Mouse (Mus musculus): ENCODE data around the gene Stpg2. TPM values are rescaled to one million over a fixed set of nuclear protein-coding genes. Genes with fewer than 3 reads are reported as not detected.
"Not testable (repeated sequence)": the region's sequence is repeated elsewhere in the genome, so short reads cannot be mapped to it uniquely, and the experiment has no call there.

Stpg2 gene
- polyA plus RNA-seq, 1 experiment = 0.04 TPM

DNA sequence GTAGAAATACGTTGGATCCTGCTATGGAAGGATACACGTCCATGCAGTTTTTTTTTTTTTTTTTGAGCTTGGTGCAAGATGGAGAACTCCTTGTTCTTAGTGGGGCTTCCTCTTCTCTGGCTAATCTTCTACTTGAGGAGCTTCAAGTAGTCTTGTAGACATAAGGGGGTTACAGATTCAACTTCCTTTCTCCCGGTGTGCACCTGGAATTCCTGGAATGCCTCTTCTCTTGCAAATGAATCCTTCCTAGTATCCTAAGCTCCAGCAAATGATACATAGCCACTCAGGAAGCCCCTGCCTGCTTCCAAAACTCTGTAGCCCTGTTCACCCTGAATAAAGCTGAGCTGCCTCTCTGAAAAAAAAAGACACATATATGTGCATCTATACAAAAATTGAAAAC is 409.1 kb downstream of the Stpg2 start:
- H3K27ac ChIP-seq (ENCODE audit: insufficient read depth, low read length) = no peak overlapping the region
- no peak overlapping the region for H3K4me3 ChIP-seq (ENCODE audit: insufficient read depth, low read length)
- TF ChIP-seq CTCF (IDR thresholded peaks at IDR 0.05; ENCODE audit: extremely low read depth, insufficient read depth, low read length) (no peak), POLR2A (IDR thresholded peaks at IDR 0.05; ENCODE audit: extremely low read depth, insufficient read depth, low read length) (no peak)
- H3K4me1 ChIP-seq (ENCODE audit: control insufficient read depth, insufficient read depth, low read length) = no peaks in the 10 kb centered on the region

- TF ChIP-seq CTCF (IDR thresholded peaks at IDR 0.05; ENCODE audit: extremely low read depth, insufficient read depth, low read length) (no peak), POLR2A (IDR thresholded peaks at IDR 0.05; ENCODE audit: extremely low read depth, insufficient read depth, low read length) (no peak)
- H3K4me3 ChIP-seq (ENCODE audit: insufficient read depth, low read length) = no peak overlapping the region
- H3K4me1 ChIP-seq (ENCODE audit: control insufficient read depth, insufficient read depth, low read length) = no peaks in the 10 kb centered on the region
- no peak overlapping the region for H3K27ac ChIP-seq (ENCODE audit: insufficient read depth, low read length)
Observed at GRCm38 (mm10) chr3:139615791-139616190, 410.3 kb downstream of the Stpg2 start.

- no peak overlapping the region for H3K27ac ChIP-seq (ENCODE audit: insufficient read depth, low read length)
- no peak overlapping the region for H3K4me3 ChIP-seq (ENCODE audit: insufficient read depth, low read length)
- TF ChIP-seq CTCF (IDR thresholded peaks at IDR 0.05; ENCODE audit: extremely low read depth, insufficient read depth, low read length) (no peak), POLR2A (IDR thresholded peaks at IDR 0.05; ENCODE audit: extremely low read depth, insufficient read depth, low read length) (no peak)
- H3K4me1 ChIP-seq (ENCODE audit: control insufficient read depth, insufficient read depth, low read length) = no peaks in the 10 kb centered on the region
Observed at GRCm38 (mm10) chr3:139637887-139638286, 432.4 kb downstream of the Stpg2 start.

- Histone ChIP-seq H3K27ac (ENCODE audit: insufficient read depth, low read length) (no peak overlapping the region), H3K4me1 (ENCODE audit: control insufficient read depth, insufficient read depth, low read length) (no peaks in the 10 kb centered on the region), H3K4me3 (ENCODE audit: insufficient read depth, low read length) (no peak overlapping the region)
- no peak for TF ChIP-seq POLR2A (IDR thresholded peaks at IDR 0.05; ENCODE audit: extremely low read depth, insufficient read depth, low read length)
- TF ChIP-seq CTCF (IDR thresholded peaks at IDR 0.05; ENCODE audit: extremely low read depth, insufficient read depth, low read length) = no peak
Observed at GRCm38 (mm10) chr3:139651505-139651904, 446.0 kb downstream of the Stpg2 start.

DNA sequence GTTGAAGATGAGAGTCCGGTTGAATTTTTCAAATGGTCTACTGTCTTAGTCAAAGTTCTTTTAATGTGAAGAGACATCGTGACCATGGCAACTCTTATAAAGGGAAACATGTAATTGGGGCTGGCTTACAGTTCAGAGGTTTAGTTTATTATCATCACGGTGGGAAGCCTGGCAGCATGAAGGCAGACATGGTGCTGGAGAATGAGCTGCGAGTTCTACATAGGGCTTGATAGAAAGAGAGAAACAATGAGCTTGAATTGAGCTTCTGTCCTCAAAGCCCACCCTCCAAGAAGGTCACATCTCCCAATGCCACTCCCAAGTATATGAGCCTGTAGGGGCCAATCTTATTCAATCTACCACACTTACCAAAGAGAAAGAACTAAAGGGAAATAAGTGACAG is 453.9 kb downstream of the Stpg2 start:
- TF ChIP-seq POLR2A (IDR thresholded peaks at IDR 0.05; ENCODE audit: extremely low read depth, insufficient read depth, low read length) = no peak
- TF ChIP-seq CTCF (IDR thresholded peaks at IDR 0.05; ENCODE audit: extremely low read depth, insufficient read depth, low read length) = no peak
- Histone ChIP-seq H3K27ac (ENCODE audit: insufficient read depth, low read length) (no peak overlapping the region), H3K4me1 (ENCODE audit: control insufficient read depth, insufficient read depth, low read length) (no peaks in the 10 kb centered on the region), H3K4me3 (ENCODE audit: insufficient read depth, low read length) (no peak overlapping the region)

DNA sequence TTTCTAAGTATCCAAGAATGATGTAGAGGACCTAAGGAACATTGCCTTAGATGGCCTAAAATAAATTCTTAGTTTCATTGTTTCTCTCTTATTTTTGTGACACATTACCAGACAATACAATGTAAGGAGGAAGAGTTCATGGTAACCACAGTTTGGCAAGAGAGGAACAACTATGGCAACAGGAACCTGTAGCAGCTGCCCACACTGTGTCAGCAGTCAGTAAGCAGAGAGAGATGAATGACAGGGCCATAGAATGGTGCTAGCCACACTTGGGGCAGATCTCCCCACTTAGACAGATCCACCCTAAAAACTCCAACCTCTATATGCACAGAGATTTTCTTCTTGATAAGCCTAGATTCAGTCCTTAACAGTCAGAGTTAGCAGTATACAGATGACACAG is 456.7 kb downstream of the Stpg2 start:
- Histone ChIP-seq H3K4me3 (ENCODE audit: insufficient read depth, low read length) (no peak overlapping the region), H3K4me1 (ENCODE audit: control insufficient read depth, insufficient read depth, low read length) (no peaks in the 10 kb centered on the region)

GRCm38 (mm10) chr3:139663712-139664245 is 458.3 kb downstream of the Stpg2 start:
- H3K4me3 ChIP-seq (ENCODE audit: insufficient read depth, low read length) = no peak overlapping the region
- TF ChIP-seq CTCF (IDR thresholded peaks at IDR 0.05; ENCODE audit: extremely low read depth, insufficient read depth, low read length) = no peak
- TF ChIP-seq POLR2A (IDR thresholded peaks at IDR 0.05; ENCODE audit: extremely low read depth, insufficient read depth, low read length) = no peak
- H3K27ac ChIP-seq (ENCODE audit: insufficient read depth, low read length) = no peak overlapping the region
- no peaks in the 10 kb centered on the region for H3K4me1 ChIP-seq (ENCODE audit: control insufficient read depth, insufficient read depth, low read length)

More for the DNA sequence above, 456.7 kb downstream of the Stpg2 start:
- TF ChIP-seq POLR2A (IDR thresholded peaks at IDR 0.05; ENCODE audit: extremely low read depth, insufficient read depth, low read length) (no peak), CTCF (IDR thresholded peaks at IDR 0.05; ENCODE audit: extremely low read depth, insufficient read depth, low read length) (no peak)
- H3K27ac ChIP-seq (ENCODE audit: insufficient read depth, low read length) = no peak overlapping the region

DNA sequence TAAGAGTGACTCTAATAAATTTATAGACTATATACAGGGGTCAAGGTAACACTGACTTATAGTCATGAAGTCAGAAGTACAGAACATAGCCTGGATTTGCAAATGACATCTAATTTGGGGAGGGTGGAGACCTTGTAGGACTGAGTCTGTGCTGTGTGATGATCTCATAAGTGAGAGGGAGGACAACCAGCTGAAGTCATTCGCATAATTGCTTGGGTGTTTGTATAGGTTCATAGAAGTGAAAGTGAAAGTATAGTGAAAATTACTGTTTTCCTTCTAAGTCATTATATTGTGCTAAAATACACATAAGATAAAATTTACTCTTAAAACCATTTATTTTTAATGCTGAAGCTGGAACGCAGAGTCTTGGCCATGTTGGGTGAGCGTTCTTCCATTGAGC is 459.6 kb downstream of the Stpg2 start:
- no peak overlapping the region for H3K4me3 ChIP-seq (ENCODE audit: insufficient read depth, low read length)
- TF ChIP-seq POLR2A (IDR thresholded peaks at IDR 0.05; ENCODE audit: extremely low read depth, insufficient read depth, low read length) (no peak), CTCF (IDR thresholded peaks at IDR 0.05; ENCODE audit: extremely low read depth, insufficient read depth, low read length) (no peak)
- H3K4me1 ChIP-seq (ENCODE audit: control insufficient read depth, insufficient read depth, low read length) = no peaks in the 10 kb centered on the region
- no peak overlapping the region for H3K27ac ChIP-seq (ENCODE audit: insufficient read depth, low read length)

DNA sequence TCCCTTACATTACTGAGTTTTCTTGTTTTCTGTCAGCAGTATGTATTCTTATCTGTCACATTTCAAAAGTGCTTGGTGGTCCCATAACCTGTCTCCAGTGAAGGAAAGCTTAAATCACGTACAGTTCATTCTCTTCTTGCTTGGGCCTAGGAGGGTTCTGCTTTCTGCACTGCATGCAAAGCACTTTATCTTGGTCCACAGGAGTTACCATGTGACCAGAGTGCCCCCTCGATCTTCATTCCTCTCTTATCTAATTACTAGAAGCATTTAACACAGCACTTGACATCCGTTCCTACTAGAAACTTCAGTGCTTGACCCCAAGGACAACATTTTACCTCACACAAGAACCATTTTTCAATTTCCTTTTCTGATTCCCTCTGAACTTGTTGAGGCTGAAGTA is 470.7 kb downstream of the Stpg2 start:
- TF ChIP-seq POLR2A (IDR thresholded peaks at IDR 0.05; ENCODE audit: extremely low read depth, insufficient read depth, low read length) (no peak), CTCF (IDR thresholded peaks at IDR 0.05; ENCODE audit: extremely low read depth, insufficient read depth, low read length) (no peak)
- no peaks in the 10 kb centered on the region for H3K4me1 ChIP-seq (ENCODE audit: control insufficient read depth, insufficient read depth, low read length)
- H3K4me3 ChIP-seq (ENCODE audit: insufficient read depth, low read length) = no peak overlapping the region
- H3K27ac ChIP-seq (ENCODE audit: insufficient read depth, low read length) = no peak overlapping the region

DNA sequence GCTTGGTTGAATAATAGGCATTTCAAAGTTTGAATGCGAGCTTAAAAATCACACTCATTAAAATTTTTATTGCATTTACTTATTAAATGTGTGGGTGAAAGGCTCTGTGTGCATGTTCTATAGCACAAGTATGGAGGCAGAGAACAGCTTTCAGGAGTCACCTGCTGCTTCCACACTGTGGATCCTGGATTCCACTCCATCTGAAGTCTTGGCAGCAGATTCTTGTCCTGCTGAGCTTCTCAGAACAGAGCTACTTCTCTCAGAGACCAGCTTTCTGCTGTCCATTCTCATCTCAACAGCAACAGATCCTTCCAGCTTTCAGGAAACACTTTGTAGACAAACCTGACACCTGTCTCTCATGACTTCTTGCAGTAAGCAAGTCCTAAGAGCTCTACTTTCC is 471.2 kb downstream of the Stpg2 start:
- H3K27ac ChIP-seq (ENCODE audit: insufficient read depth, low read length) = no peak overlapping the region
- TF ChIP-seq CTCF (IDR thresholded peaks at IDR 0.05; ENCODE audit: extremely low read depth, insufficient read depth, low read length) (no peak), POLR2A (IDR thresholded peaks at IDR 0.05; ENCODE audit: extremely low read depth, insufficient read depth, low read length) (no peak)
- no peak overlapping the region for H3K4me3 ChIP-seq (ENCODE audit: insufficient read depth, low read length)
- no peaks in the 10 kb centered on the region for H3K4me1 ChIP-seq (ENCODE audit: control insufficient read depth, insufficient read depth, low read length)

DNA sequence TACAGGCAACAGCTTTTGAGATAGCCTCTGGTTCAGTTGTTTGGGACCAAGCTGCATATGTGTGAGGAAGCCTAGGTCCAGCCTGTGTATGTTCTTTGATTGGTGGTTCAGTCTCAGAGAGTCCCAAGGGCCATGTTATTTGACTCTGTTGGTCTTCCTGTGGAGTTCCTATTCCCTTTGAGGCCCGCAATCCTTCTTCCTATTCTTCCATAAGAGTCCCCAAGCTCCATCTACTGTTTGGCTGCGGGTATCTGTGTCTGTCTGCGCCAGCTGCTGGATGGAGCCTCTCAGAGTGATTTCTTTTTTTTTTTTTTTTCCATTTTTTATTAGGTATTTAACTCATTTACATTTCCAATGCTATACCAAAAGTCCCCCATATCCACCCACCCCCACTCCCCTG is 498.7 kb downstream of the Stpg2 start:
- not testable (repeated sequence) for H3K4me3 ChIP-seq (ENCODE audit: insufficient read depth, low read length); H3K27ac ChIP-seq (ENCODE audit: insufficient read depth, low read length); H3K4me1 ChIP-seq (ENCODE audit: control insufficient read depth, insufficient read depth, low read length)

- not testable (repeated sequence) for H3K27ac ChIP-seq (ENCODE audit: insufficient read depth, low read length); H3K4me1 ChIP-seq (ENCODE audit: control insufficient read depth, insufficient read depth, low read length); H3K4me3 ChIP-seq (ENCODE audit: insufficient read depth, low read length)
Observed at GRCm38 (mm10) chr3:139707396-139707795, 501.9 kb downstream of the Stpg2 start.

Data from cortical plate, adult 2 months (tissue).